Mouse (Mus musculus): ENCODE data around the gene Ndufs8. TPM values are rescaled to one million over a fixed set of nuclear protein-coding genes. Genes with fewer than 3 reads are reported as not detected.

Ndufs8 gene
- polyA plus RNA-seq, 2 experiments, result 118 to 219 TPM

GRCm38 (mm10) chr19:3922661-3923371, 10.2 kb upstream of the Ndufs8 start:
- Histone ChIP-seq H3K27ac (no peak overlapping the region), H3K4me2 (ENCODE audit: low read depth) (no peak overlapping the region), H3K4me3 (ENCODE audit: insufficient read depth in 1 of 2, low read depth in 2 of 2, low read length in 2 of 2) (no peak overlapping the region), H3K27me3 (ENCODE audit: control insufficient read depth, insufficient read depth, low read length) (no peaks in the 10 kb centered on the region), H3K9me3 (ENCODE audit: control insufficient read depth, low read length) (no peaks in the 10 kb centered on the region), H3K36me3 (replicated peaks; ENCODE audit: control insufficient read depth, insufficient read depth, low read depth) (no peaks in the 10 kb centered on the region), H3K9ac (replicated peaks) (no peak overlapping the region), H3K4me1 (replicated peaks; ENCODE audit: control insufficient read depth in 2 of 2, insufficient read depth in 2 of 2, low read length in 1 of 2) (peaks cover 3 to 8% of the 10 kb centered on the region in 2 experiments; a peak in 3 of 4 replicates)
- 40% methylated on average over 10 of the region's 10 CpGs for WGBS (ENCODE audit: insufficient replicate concordance)
- ATAC-seq (ENCODE audit: insufficient read depth), result no peak
- DNase-seq (ENCODE audit: low read depth in 3 of 3, low spot score in 3 of 3), result no peak
- TF ChIP-seq CTCF (IDR thresholded peaks at IDR 0.05; ENCODE audit: low read depth) (0 out of 2 replicates have a peak, but pooled peaks have one; percentile 5), EP300 (IDR thresholded peaks at IDR 0.05; ENCODE audit: low read depth) (no peak)

- peaks cover 3 to 7% of the 10 kb centered on the region in 2 experiments; a peak in 3 of 4 replicates for H3K4me1 ChIP-seq (replicated peaks; ENCODE audit: control insufficient read depth in 2 of 2, insufficient read depth in 2 of 2, low read length in 1 of 2)
- TF ChIP-seq EP300 (IDR thresholded peaks at IDR 0.05; ENCODE audit: low read depth), result no peak
- TF ChIP-seq CTCF (IDR thresholded peaks at IDR 0.05; ENCODE audit: low read depth), result no peak
- H3K4me2 ChIP-seq (ENCODE audit: low read depth), result no peak overlapping the region
- no peak overlapping the region for H3K27ac ChIP-seq
- no peaks in the 10 kb centered on the region for H3K9me3 ChIP-seq (ENCODE audit: control insufficient read depth, low read length)
- ATAC-seq (ENCODE audit: insufficient read depth) (no peak), DNase-seq (ENCODE audit: low read depth in 3 of 3, low spot score in 3 of 3) (no peak)
- no peaks in the 10 kb centered on the region for H3K36me3 ChIP-seq (replicated peaks; ENCODE audit: control insufficient read depth, insufficient read depth, low read depth)
- no peak overlapping the region for H3K9ac ChIP-seq (replicated peaks)
- H3K4me3 ChIP-seq (ENCODE audit: insufficient read depth in 1 of 2, low read depth in 2 of 2, low read length in 2 of 2), result no peak overlapping the region
- H3K27me3 ChIP-seq (ENCODE audit: control insufficient read depth, insufficient read depth, low read length), result no peaks in the 10 kb centered on the region
Observed at GRCm38 (mm10) chr19:3919928-3920327, 7.4 kb upstream of the Ndufs8 start.

GRCm38 (mm10) chr19:3916727-3917126, 4.2 kb upstream of the Ndufs8 start:
- no peak overlapping the region for H3K9ac ChIP-seq (replicated peaks)
- H3K4me2 ChIP-seq (ENCODE audit: low read depth), result no peak overlapping the region
- peaks cover 13 to 19% of the 10 kb centered on the region in 2 experiments; a peak in 3 of 4 replicates for H3K4me1 ChIP-seq (replicated peaks; ENCODE audit: control insufficient read depth in 2 of 2, insufficient read depth in 2 of 2, low read length in 1 of 2)
- no peak overlapping the region for H3K27ac ChIP-seq
- 74% methylated on average over 11 of the region's 11 CpGs for WGBS (ENCODE audit: insufficient replicate concordance)
- H3K4me3 ChIP-seq (ENCODE audit: insufficient read depth in 1 of 2, low read depth in 2 of 2, low read length in 2 of 2), result no peak overlapping the region
- TF ChIP-seq CTCF (IDR thresholded peaks at IDR 0.05; ENCODE audit: low read depth), result no peak
- no peak for TF ChIP-seq EP300 (IDR thresholded peaks at IDR 0.05; ENCODE audit: low read depth)
- DNase-seq (ENCODE audit: low read depth in 3 of 3, low spot score in 3 of 3) (no peak), ATAC-seq (ENCODE audit: insufficient read depth) (no peak)
- no peaks in the 10 kb centered on the region for H3K36me3 ChIP-seq (replicated peaks; ENCODE audit: control insufficient read depth, insufficient read depth, low read depth)
- no peaks in the 10 kb centered on the region for H3K9me3 ChIP-seq (ENCODE audit: control insufficient read depth, low read length)
- no peaks in the 10 kb centered on the region for H3K27me3 ChIP-seq (ENCODE audit: control insufficient read depth, insufficient read depth, low read length)

- ATAC-seq (ENCODE audit: insufficient read depth), result no peak
- H3K27me3 ChIP-seq (ENCODE audit: control insufficient read depth, insufficient read depth, low read length), result no peaks in the 10 kb centered on the region
- no peak for DNase-seq (ENCODE audit: low read depth in 3 of 3, low spot score in 3 of 3)
- H3K4me2 ChIP-seq (ENCODE audit: low read depth), result peak overlapping the region; percentile 75; the same call in 1 of the 2 replicates
- H3K4me3 ChIP-seq (ENCODE audit: insufficient read depth in 1 of 2, low read depth in 2 of 2, low read length in 2 of 2), result no peak overlapping the region
- H3K4me1 ChIP-seq (replicated peaks; ENCODE audit: control insufficient read depth in 2 of 2, insufficient read depth in 2 of 2, low read length in 1 of 2), result peaks cover 14 to 22% of the 10 kb centered on the region in 2 experiments; a peak in 3 of 4 replicates
- H3K9me3 ChIP-seq (ENCODE audit: control insufficient read depth, low read length), result no peaks in the 10 kb centered on the region
- 49% methylated on average over 5 of the region's 5 CpGs for WGBS (ENCODE audit: insufficient replicate concordance)
- H3K36me3 ChIP-seq (replicated peaks; ENCODE audit: control insufficient read depth, insufficient read depth, low read depth), result no peaks in the 10 kb centered on the region; the same call in 1 of the 2 replicates
- no peak overlapping the region for H3K9ac ChIP-seq (replicated peaks)
- no peak for TF ChIP-seq CTCF (IDR thresholded peaks at IDR 0.05; ENCODE audit: low read depth)
- no peak for TF ChIP-seq EP300 (IDR thresholded peaks at IDR 0.05; ENCODE audit: low read depth)
- no peak overlapping the region for H3K27ac ChIP-seq
Observed at GRCm38 (mm10) chr19:3914535-3914934, 2.0 kb upstream of the Ndufs8 start.

- ATAC-seq (ENCODE audit: insufficient read depth) (no peak), DNase-seq (ENCODE audit: low read depth in 3 of 3, low spot score in 3 of 3) (no peak)
- Histone ChIP-seq H3K9me3 (ENCODE audit: control insufficient read depth, low read length) (no peaks in the 10 kb centered on the region), H3K9ac (replicated peaks) (peak overlapping the region; percentile 72), H3K4me2 (ENCODE audit: low read depth) (peak overlapping the region; percentile 75), H3K27ac (no peak overlapping the region), H3K36me3 (replicated peaks; ENCODE audit: control insufficient read depth, insufficient read depth, low read depth) (peaks cover 3% of the 10 kb centered on the region; the same call in 1 of the 2 replicates), H3K27me3 (ENCODE audit: control insufficient read depth, insufficient read depth, low read length) (no peaks in the 10 kb centered on the region), H3K4me3 (ENCODE audit: insufficient read depth in 1 of 2, low read depth in 2 of 2, low read length in 2 of 2) (peak overlapping the region; percentile 80 to 95), H3K4me1 (replicated peaks; ENCODE audit: control insufficient read depth in 2 of 2, insufficient read depth in 2 of 2, low read length in 1 of 2) (peaks cover 14 to 22% of the 10 kb centered on the region in 2 experiments; a peak in 3 of 4 replicates)
- TF ChIP-seq CTCF (IDR thresholded peaks at IDR 0.05; ENCODE audit: low read depth), result no peak
- TF ChIP-seq EP300 (IDR thresholded peaks at IDR 0.05; ENCODE audit: low read depth), result no peak
- 71% methylated on average over 8 of the region's 8 CpGs for WGBS (ENCODE audit: insufficient replicate concordance)
Observed at GRCm38 (mm10) chr19:3913692-3914091, 1.1 kb upstream of the Ndufs8 start.
